Mouse (Mus musculus) liver, embryonic 14.5 days (tissue): ENCODE data around the gene Acta1.

Source experiments
- CTCF ChIP-seq: IDR thresholded peaks from 2 replicates; pipeline ENCODE4 v1.5.1; 2016; ENCODE audit warnings: antibody characterized with exemption, low read depth, control low read depth
- EP300 ChIP-seq: IDR thresholded peaks from 2 replicates; pipeline ENCODE4 v1.6.1; 2016; ENCODE audit warnings: antibody characterized with exemption, low read depth

DNA sequence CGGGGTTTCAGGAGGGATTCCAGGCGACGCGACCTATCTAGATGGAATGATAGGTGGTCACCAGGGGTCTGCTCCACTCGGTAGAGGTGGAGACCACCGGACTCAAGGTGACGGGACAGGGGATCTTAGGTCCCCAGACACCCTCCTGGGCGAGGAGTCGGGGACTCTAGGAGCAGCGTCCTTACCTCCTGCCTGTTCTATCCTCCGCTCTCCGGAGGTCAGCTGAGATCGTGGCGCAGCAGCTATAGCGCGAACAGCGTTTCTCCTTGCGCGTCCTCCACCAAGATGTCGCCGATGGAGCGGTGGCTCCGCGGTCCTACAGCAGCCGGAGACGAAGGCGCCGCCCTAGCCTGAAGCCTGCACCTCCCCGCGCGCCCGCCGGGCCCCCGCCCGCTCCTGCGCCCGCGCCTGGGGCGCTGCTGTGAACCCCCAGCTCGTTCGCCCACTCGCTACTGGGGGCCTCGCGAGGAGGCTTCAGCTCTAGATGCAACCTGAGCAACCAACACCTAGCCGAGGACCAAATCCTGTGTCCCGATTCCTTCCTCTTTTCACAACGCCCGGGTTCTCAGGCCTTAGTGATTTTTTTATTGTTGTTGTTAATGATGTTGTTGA, 34.8 kb downstream of the Acta1 start, which contains the start of gene Ccsap:
- TF ChIP-seq CTCF (no peak), EP300 (no peak)
